Mouse (Mus musculus) MEL (cell line): ENCODE measurements around the gene Vps35l. TPM values are rescaled to one million over a fixed set of nuclear protein-coding genes. Genes with fewer than 3 reads are reported as not detected.

ENCODE experiments used
- DNase-seq: peaks from one replicate; pipeline ENCODE4 v3.0.0; 2011; ENCODE audit warnings: low read depth, low spot score
- H3K27ac ChIP-seq: 2 replicates; pipeline ENCODE4 v1.5.1; 2012; ENCODE audit warnings: low read depth, mild to moderate bottlenecking, control low read depth, low read length, moderate library complexity; ENCODE audit not compliant: control insufficient read depth
- H3K27me3 ChIP-seq, 2 experiments: fragments of 150-350 bp in 1 of 2; sonication (generic) in 1 of 2; 2 replicates each; pipeline ENCODE4 v1.6.1; 2012; ENCODE audit warnings: low read length in 2 of 2, mild to moderate bottlenecking in 2 of 2, improper control_type of control experiment in 1 of 2, moderate library complexity in 1 of 2; ENCODE audit not compliant: insufficient read depth in 2 of 2, control insufficient read depth in 1 of 2
- H3K36me3 ChIP-seq, 2 experiments: 2 replicates each; pipeline ENCODE4 v1.6.1; 2012 to 2014; ENCODE audit warnings: low read length in 2 of 2, improper control_type of control experiment in 1 of 2, inconsistent platforms in 1 of 2, mild to moderate bottlenecking in 1 of 2; ENCODE audit not compliant: insufficient read depth in 2 of 2, control insufficient read depth in 1 of 2
- H3K4me1 ChIP-seq, 2 experiments: fragments of 150-350 bp in 1 of 2; sonication (generic) in 1 of 2; 2 replicates each; pipeline ENCODE4 v1.6.1; 2012; ENCODE audit warnings: low read length in 2 of 2, improper control_type of control experiment in 1 of 2, mild to moderate bottlenecking in 1 of 2; ENCODE audit not compliant: insufficient read depth in 2 of 2, control insufficient read depth in 1 of 2
- H3K4me3 ChIP-seq, 2 experiments: fragments of 150-350 bp in 1 of 2; sonication (generic) in 1 of 2; 2 replicates each; pipeline ENCODE4 v1.5.1; 2012; ENCODE audit warnings: low read depth in 2 of 2, low read length in 2 of 2, mild to moderate bottlenecking in 2 of 2, moderate library complexity in 2 of 2, control low read depth in 1 of 2, improper control_type of control experiment in 1 of 2; ENCODE audit not compliant: control insufficient read depth in 1 of 2, insufficient read depth in 1 of 2
- H3K79me2 ChIP-seq: 2 replicates; pipeline ENCODE4 v1.6.1; 2012; ENCODE audit warnings: mild to moderate bottlenecking, low read length, moderate library complexity; ENCODE audit not compliant: control insufficient read depth, poor library complexity, insufficient read depth
- H3K9ac ChIP-seq: 2 replicates; pipeline ENCODE4 v1.6.1; 2012; ENCODE audit warnings: low read depth, mild to moderate bottlenecking, control low read depth, low read length, moderate library complexity; ENCODE audit not compliant: control insufficient read depth, poor library complexity, severe bottlenecking
- H3K9me3 ChIP-seq: fragments of 150-350 bp; sonication (generic); replicated peaks from 2 replicates; pipeline ENCODE4 v1.6.1; 2012; ENCODE audit warnings: mild to moderate bottlenecking, low read length, improper control_type of control experiment, moderate library complexity; ENCODE audit not compliant: insufficient read depth
- BHLHE40 ChIP-seq: IDR thresholded peaks from 2 replicates; pipeline ENCODE4 v1.6.1; 2012; ENCODE audit warnings: low read depth, mild to moderate bottlenecking, inconsistent platforms, low read length, improper control_type of control experiment, borderline replicate concordance
- CHD1 ChIP-seq: IDR thresholded peaks from 2 replicates; pipeline ENCODE4 v1.6.1; 2012; ENCODE audit warnings: low read depth, mild to moderate bottlenecking, inconsistent platforms, low read length, improper control_type of control experiment
- CHD2 ChIP-seq: IDR thresholded peaks from 2 replicates; pipeline ENCODE4 v1.6.1; 2011; ENCODE audit warnings: low read length, improper control_type of control experiment
- ELF1 ChIP-seq: IDR thresholded peaks from 2 replicates; pipeline ENCODE4 v1.6.1; 2014; ENCODE audit warnings: low read depth, mild to moderate bottlenecking, inconsistent platforms, low read length, improper control_type of control experiment, moderate library complexity
- EP300 ChIP-seq, 2 experiments: IDR thresholded peaks; 2 replicates each; pipeline ENCODE4 v1.6.1; 2011; ENCODE audit warnings: improper control_type of control experiment in 2 of 2, low read length in 2 of 2, low read depth in 1 of 2, mild to moderate bottlenecking in 1 of 2
- ETS1 ChIP-seq: IDR thresholded peaks from 2 replicates; pipeline ENCODE4 v1.6.1; 2012; ENCODE audit warnings: low read depth, mild to moderate bottlenecking, inconsistent platforms, low read length, improper control_type of control experiment, moderate library complexity
- GABPA ChIP-seq: IDR thresholded peaks from 2 replicates; pipeline ENCODE4 v1.6.1; 2012; ENCODE audit warnings: low read depth, mild to moderate bottlenecking, inconsistent platforms, low read length, improper control_type of control experiment, moderate library complexity
- GATA1 ChIP-seq: IDR thresholded peaks from 2 replicates; pipeline ENCODE4 v1.6.1; 2011; ENCODE audit warnings: low read depth, low read length, improper control_type of control experiment
- HCFC1 ChIP-seq: IDR thresholded peaks from 2 replicates; pipeline ENCODE4 v1.6.1; 2012; ENCODE audit warnings: low read depth, mild to moderate bottlenecking, inconsistent platforms, low read length, improper control_type of control experiment, moderate library complexity
- MAFK ChIP-seq: IDR thresholded peaks from 2 replicates; pipeline ENCODE4 v1.6.1; 2011; ENCODE audit warnings: low read depth, mild to moderate bottlenecking, low read length, improper control_type of control experiment, borderline replicate concordance
- MAX ChIP-seq: IDR thresholded peaks from 2 replicates; pipeline ENCODE4 v1.6.1; 2011; ENCODE audit warnings: low read length, improper control_type of control experiment
- MYB ChIP-seq: IDR thresholded peaks from 2 replicates; pipeline ENCODE4 v1.6.1; 2011; ENCODE audit warnings: mild to moderate bottlenecking, low read depth, low read length, improper control_type of control experiment
- MYC ChIP-seq: IDR thresholded peaks from 2 replicates; pipeline ENCODE4 v1.6.1; 2011; ENCODE audit warnings: low read depth, mild to moderate bottlenecking, low read length, improper control_type of control experiment, moderate library complexity
- NELFE ChIP-seq: IDR thresholded peaks from 2 replicates; pipeline ENCODE4 v1.6.1; 2011; ENCODE audit warnings: low read depth, low read length, improper control_type of control experiment
- NRF1 ChIP-seq: IDR thresholded peaks from 2 replicates; pipeline ENCODE4 v1.6.1; 2014; ENCODE audit warnings: low read depth, mild to moderate bottlenecking, inconsistent platforms, low read length, improper control_type of control experiment, moderate library complexity; ENCODE audit not compliant: poor library complexity, insufficient read depth, severe bottlenecking
- POLR2A ChIP-seq, 2 experiments: IDR thresholded peaks; 2 replicates each; pipeline ENCODE4 v1.6.1; 2011 to 2012; ENCODE audit warnings: low read length in 2 of 2, mild to moderate bottlenecking in 2 of 2, control low read depth in 1 of 2, improper control_type of control experiment in 1 of 2, low read depth in 1 of 2, moderate library complexity in 1 of 2; ENCODE audit not compliant: control insufficient read depth in 1 of 2, insufficient read depth in 1 of 2, poor library complexity in 1 of 2
- POLR2AphosphoS5 ChIP-seq: IDR thresholded peaks from 2 replicates; pipeline ENCODE4 v1.6.1; 2012; ENCODE audit warnings: low read depth, borderline replicate concordance, mild to moderate bottlenecking, inconsistent platforms, low read length, moderate library complexity, mixed read lengths
- SIN3A ChIP-seq: IDR thresholded peaks from 2 replicates; pipeline ENCODE4 v1.6.1; 2012; ENCODE audit warnings: low read length, improper control_type of control experiment, inconsistent platforms
- SMC3 ChIP-seq: IDR thresholded peaks from 2 replicates; pipeline ENCODE4 v1.6.1; 2011; ENCODE audit warnings: low read depth, low read length, improper control_type of control experiment
- TBP ChIP-seq: IDR thresholded peaks from 2 replicates; pipeline ENCODE4 v1.8.0; 2011; ENCODE audit warnings: low read depth, low read length, improper control_type of control experiment
- TCF12 ChIP-seq: IDR thresholded peaks from 2 replicates; pipeline ENCODE4 v1.6.1; 2014; ENCODE audit warnings: low read depth, mild to moderate bottlenecking, inconsistent platforms, low read length, improper control_type of control experiment, moderate library complexity
- USF1 ChIP-seq: IDR thresholded peaks from 2 replicates; pipeline ENCODE4 v1.6.1; 2014; ENCODE audit warnings: low read depth, mild to moderate bottlenecking, inconsistent platforms, low read length, improper control_type of control experiment, moderate library complexity
- USF2 ChIP-seq, 2 experiments: IDR thresholded peaks; 2 replicates each; pipeline ENCODE4 v1.6.1; 2011 to 2012; ENCODE audit warnings: improper control_type of control experiment in 2 of 2, low read length in 2 of 2, borderline replicate concordance in 1 of 2, inconsistent platforms in 1 of 2, low read depth in 1 of 2, mild to moderate bottlenecking in 1 of 2; ENCODE audit not compliant: insufficient read depth in 1 of 2
- ZC3H11A ChIP-seq: IDR thresholded peaks from 2 replicates; pipeline ENCODE4 v1.6.1; 2012; ENCODE audit warnings: low read depth, mild to moderate bottlenecking, inconsistent platforms, low read length, improper control_type of control experiment
- ZMIZ1 ChIP-seq: IDR thresholded peaks from 2 replicates; pipeline ENCODE4 v1.6.1; 2012; ENCODE audit warnings: low read depth, mild to moderate bottlenecking, inconsistent platforms, low read length, improper control_type of control experiment, moderate library complexity
- ZNF384 ChIP-seq: IDR thresholded peaks from 2 replicates; pipeline ENCODE4 v1.6.1; 2012; ENCODE audit warnings: low read depth, mild to moderate bottlenecking, inconsistent platforms, low read length, improper control_type of control experiment
- polyA plus RNA-seq, 2 experiments: library from polyadenylated mRNA; stranded (reverse) in 1 of 2; unstranded in 1 of 2; fragments of >175 nt in 1 of 2; fragments of >200 nt in 1 of 2; gene quantifications; 2 replicates each; pipeline versions ENCODE4 v1.2.1 to v1.2.4; 2012; ENCODE audit warnings: low replicate concordance in 2 of 2, low read depth in 1 of 2; ENCODE audit not compliant: insufficient read length in 2 of 2, insufficient read depth in 1 of 2, missing spikeins in 1 of 2
- total RNA-seq: library from RNA; depleted of rRNA; stranded (reverse); fragments of 300-350 nt; gene quantifications from 2 replicates; pipeline ENCODE4 v1.2.3, GENCODE M21; 2012

The Vps35l gene
- total and polyA plus RNA-seq, 3 experiments: 37.6 to 87.4 TPM; not detected in 1

DNA sequence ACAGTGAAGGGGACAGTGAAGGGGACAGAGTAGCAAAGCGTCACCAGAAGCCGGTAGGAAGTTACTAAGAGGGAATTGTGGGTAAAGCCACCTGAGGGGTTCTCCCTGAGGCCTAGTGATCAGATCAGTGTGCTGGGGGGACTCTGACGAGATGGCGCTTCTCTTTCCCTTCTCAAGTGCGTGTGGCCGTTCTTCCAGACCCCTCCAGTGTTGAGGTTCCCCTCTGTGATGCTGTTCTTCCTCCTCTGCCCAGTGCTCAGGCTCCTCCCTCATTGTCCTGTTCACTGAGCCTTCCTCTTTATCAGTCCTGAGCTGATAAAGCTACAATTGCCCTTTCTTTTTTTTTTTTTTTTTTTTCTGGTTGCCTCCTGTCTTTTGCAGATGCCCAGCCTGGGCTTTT, 2.3 kb downstream of the Vps35l start:
- DNase-seq: peak; percentile 87
- Histone ChIP-seq H3K4me3 (peak overlapping the region; percentile 75 to 97), H3K79me2 (peaks cover 6% of the 10 kb centered on the region), H3K27me3 (no peaks in the 10 kb centered on the region), H3K4me1 (peaks cover 0 to 5% of the 10 kb centered on the region in 2 experiments; a peak in 1 of 4 replicates), H3K36me3 (peaks cover 2 to 4% of the 10 kb centered on the region in 2 experiments; a peak in 2 of 4 replicates), H3K27ac (peak overlapping the region; percentile 71), H3K9me3 (no peaks in the 10 kb centered on the region), H3K9ac (peak overlapping the region; percentile 82)
- no peak for TF ChIP-seq BHLHE40
- TF ChIP-seq ZC3H11A: no peak
- TF ChIP-seq HCFC1: peak; percentile 65; the same call in 1 of the 2 replicates
- TF ChIP-seq EP300 (IDR thresholded peaks at IDR 0.05; ENCODE audit: low read depth in 1 of 2, low read length in 2 of 2): 0 out of 4 replicates have a peak, but pooled peaks of 1 of the 2 experiments have one; percentile 25
- peak; percentile 75 for TF ChIP-seq TBP
- TF ChIP-seq SIN3A: 0 out of 2 replicates have a peak, but pooled peaks have one; percentile 57
- peak; percentile 43; the same call in 1 of the 2 replicates for TF ChIP-seq ETS1
- TF ChIP-seq POLR2A (IDR thresholded peaks at IDR 0.05; ENCODE audit: control insufficient read depth in 1 of 2, insufficient read depth in 1 of 2, low read depth in 1 of 2, low read length in 2 of 2, poor library complexity in 1 of 2): peak; percentile 48 to 81; a peak in 3 of 4 replicates
- TF ChIP-seq CHD2: no peak
- TF ChIP-seq GATA1: peak; percentile 85
- 0 out of 2 replicates have a peak, but pooled peaks have one; percentile 67 for TF ChIP-seq MYC
- no peak for TF ChIP-seq USF2 (IDR thresholded peaks at IDR 0.05; ENCODE audit: borderline replicate concordance in 1 of 2, insufficient read depth in 1 of 2, low read depth in 1 of 2, low read length in 2 of 2)
- TF ChIP-seq ZNF384: peak; percentile 93
- TF ChIP-seq CHD1: no peak
- TF ChIP-seq POLR2AphosphoS5: no peak
- no peak for TF ChIP-seq SMC3
- TF ChIP-seq NRF1: no peak
- no peak for TF ChIP-seq ZMIZ1
- TF ChIP-seq NELFE: peak; percentile 17; the same call in 1 of the 2 replicates

DNA sequence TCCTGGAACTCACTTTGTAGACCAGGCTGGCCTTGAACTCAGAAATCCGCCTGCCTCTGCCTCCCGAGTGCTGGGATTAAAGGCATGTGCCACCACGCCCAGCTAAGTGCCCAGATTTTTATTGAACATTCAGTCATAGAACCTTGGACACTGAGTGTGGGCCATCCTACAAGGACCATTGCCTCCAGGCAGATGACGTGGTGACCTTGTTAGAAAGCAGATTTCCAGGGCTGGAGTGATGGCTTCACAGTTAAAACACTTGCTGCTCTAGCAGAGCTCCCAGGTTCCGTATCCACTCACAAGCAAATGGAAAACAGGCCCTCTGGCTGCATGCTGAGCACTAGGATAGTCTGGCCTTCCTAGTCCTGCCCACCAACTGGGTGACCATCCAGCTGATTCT, 4.7 kb downstream of the Vps35l start:
- peaks cover 2% of the 10 kb centered on the region in 2 experiments; a peak in 1 of 4 replicates for H3K36me3 ChIP-seq
- no peaks in the 10 kb centered on the region for H3K27me3 ChIP-seq
- no peaks in the 10 kb centered on the region for H3K9me3 ChIP-seq
- H3K79me2 ChIP-seq: peaks cover 6% of the 10 kb centered on the region
- H3K27ac ChIP-seq: no peak overlapping the region
- TF ChIP-seq ELF1 (no peak), TCF12 (no peak), ETS1 (no peak), GATA1 (no peak), GABPA (no peak), TBP (no peak), MAX (no peak), MYB (no peak), USF1 (no peak), MAFK (no peak), ZC3H11A (no peak), NRF1 (no peak)
- TF ChIP-seq, all 39 proteins: peak for 0
- Histone ChIP-seq H3K9ac (no peak overlapping the region), H3K4me1 (peaks cover 0 to 5% of the 10 kb centered on the region in 2 experiments; a peak in 1 of 4 replicates), H3K4me3 (no peak overlapping the region)
- DNase-seq: no peak
